ENCODE assay signal across 8 mouse cellular contexts in the genomic region with DNA sequence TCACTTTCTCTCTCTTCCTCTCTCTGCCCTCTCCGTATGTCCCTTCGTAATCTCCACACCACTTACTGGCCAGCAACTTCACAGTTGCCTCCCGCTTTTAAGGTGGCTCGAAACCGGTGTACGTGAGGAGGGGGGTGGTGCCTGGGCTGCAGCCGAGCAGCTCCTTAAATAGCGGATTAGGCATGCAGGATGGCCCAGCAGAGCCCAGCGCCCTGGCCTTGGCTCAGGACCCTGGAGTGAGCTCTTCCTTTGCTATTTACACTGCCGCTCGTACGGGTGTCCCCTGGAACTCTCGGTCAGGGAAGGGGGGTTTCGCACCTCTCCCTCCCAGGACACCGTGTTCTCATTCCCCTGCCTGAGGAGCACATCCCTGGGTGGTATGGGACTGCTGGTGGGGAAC. TPM values are rescaled to one million over a fixed set of nuclear protein-coding genes. Genes with fewer than 3 reads are reported as not detected.
A peak's percentile ranks its signal among the peaks of the same experiment; 100 is the strongest.
DNase-seq lines count a peak whose midpoint lies in the region; ATAC-seq and TF ChIP-seq lines count a peak whose summit lies in the region.

TSS of gene Car14 (minus strand) at position 124 of the 400 bp plus-strand sequence.

- no peak within 1 kb of the TSS for H3K27ac ChIP-seq in ES-Bruce4 (ENCODE audit: insufficient read depth, low read length)
- H3K27ac ChIP-seq in brown adipose tissue, adult 24 weeks (replicated peaks; ENCODE audit: low read depth, low read length) = 0 out of 2 replicates have a peak within 1 kb of the TSS, but pooled peaks have one; percentile 1
- H3K27ac ChIP-seq in intestine, embryonic 16.5 days (ENCODE audit: low read length) = no peak within 1 kb of the TSS

- H3K27me3 ChIP-seq in ES-Bruce4 (ENCODE audit: control insufficient read depth, insufficient read depth, low read length, poor library complexity, severe bottlenecking) = 0 out of 2 replicates have a peak, but pooled peaks cover 6% of the 10 kb centered on the region
- H3K27me3 ChIP-seq in intestine, embryonic 16.5 days (replicated peaks; ENCODE audit: control insufficient read depth, insufficient read depth, low read length) = no peaks in the 10 kb centered on the region

- TF ChIP-seq CTCF in ES-Bruce4 (IDR thresholded peaks at IDR 0.05; ENCODE audit: low read depth, low read length) = no peak

- TF ChIP-seq POLR2A in ES-Bruce4 (IDR thresholded peaks at IDR 0.05; ENCODE audit: insufficient read depth, low read length) = no peak

- DNase-seq in gastrocnemius, postnatal 4 days (ENCODE audit: low spot score in 2 of 2) = no peak
- peak; percentile 28 for DNase-seq in lung, postnatal 10 days
- no peak for DNase-seq in yolk sac, embryonic 10.5 days (ENCODE audit: low spot score)
- DNase-seq in cerebellum, postnatal 4 days (ENCODE audit: low spot score in 2 of 2) = no peak

- peak within 1 kb of the TSS; percentile 57 for H3K4me3 ChIP-seq in ES-Bruce4 (ENCODE audit: low read depth, low read length)
- peak within 1 kb of the TSS; percentile 39 for H3K4me3 ChIP-seq in brown adipose tissue, adult 24 weeks (ENCODE audit: insufficient read depth, low read depth, low read length)
- peak within 1 kb of the TSS; percentile 29 for H3K4me3 ChIP-seq in intestine, embryonic 16.5 days (ENCODE audit: low read length)

- peak within 1 kb of the TSS; percentile 61 for H3K4me2 ChIP-seq in intestine, embryonic 16.5 days (ENCODE audit: low read depth, low read length)

- H3K4me1 ChIP-seq in ES-Bruce4 (ENCODE audit: control insufficient read depth, insufficient read depth, low read length) = peaks cover 4% of the 10 kb centered on the region
- H3K4me1 ChIP-seq in brown adipose tissue, adult 24 weeks (ENCODE audit: control insufficient read depth, insufficient read depth, insufficient read length, low read length) = peaks cover 8% of the 10 kb centered on the region
- H3K4me1 ChIP-seq in intestine, embryonic 16.5 days (ENCODE audit: control insufficient read depth, insufficient read depth, low read length) = peaks cover 19% of the 10 kb centered on the region

- WGBS in intestine, embryonic 16.5 days = 3% methylated on average over 15 of the region's 15 CpGs

- no peaks in the 10 kb centered on the region for H3K9me3 ChIP-seq in ES-Bruce4 (replicated peaks; ENCODE audit: control insufficient read depth, insufficient read depth, low read length, poor library complexity, severe bottlenecking)
- H3K9me3 ChIP-seq in intestine, embryonic 16.5 days (ENCODE audit: control insufficient read depth, low read length) = no peaks in the 10 kb centered on the region

- peak; percentile 27; the same call in 1 of the 2 replicates for ATAC-seq in intestine, embryonic 16.5 days
- ATAC-seq in megakaryocyte-erythroid progenitor cell, adult 5-6 weeks (replicated peaks; ENCODE audit: low FRiP score, low TSS enrichment, poor library complexity, severe bottlenecking) = no peak

- no peaks in the 10 kb centered on the region for H3K36me3 ChIP-seq in ES-Bruce4 (ENCODE audit: control insufficient read depth, insufficient read depth, low read length, poor library complexity, severe bottlenecking)
- H3K36me3 ChIP-seq in intestine, embryonic 16.5 days (ENCODE audit: control insufficient read depth, insufficient read depth, low read length) = no peaks in the 10 kb centered on the region

- peak within 1 kb of the TSS; percentile 11 for H3K9ac ChIP-seq in ES-Bruce4 (ENCODE audit: low read depth, poor library complexity, severe bottlenecking)
- peak within 1 kb of the TSS; percentile 51 for H3K9ac ChIP-seq in intestine, embryonic 16.5 days (ENCODE audit: low read depth, low read length)

- TF ChIP-seq EP300 in ES-Bruce4 (IDR thresholded peaks at IDR 0.05; ENCODE audit: insufficient read depth, low read depth, low read length) = no peak

RNA-seq across cellular contexts. Expression of gene Car14, which starts in this region (rescaled TPM):
- 2.4 and 3.3 TPM in 2 replicates for polyA plus RNA-seq in ES-Bruce4 (2011; ENCODE audit: insufficient read depth, insufficient read length, low read depth, missing spikeins)
- polyA plus RNA-seq in brown adipose tissue, adult 24 weeks (2012; ENCODE audit: insufficient read depth, insufficient read length, missing spikeins) = 15.5 and 24.4 TPM in 2 replicates
- 10 to 100 TPM; 27.0 to 27.2 TPM for total RNA-seq in gastrocnemius, postnatal 4 days (2021)
- polyA plus RNA-seq in intestine, embryonic 16.5 days (2015; fragmentation: Nextera tagmentation; extraction: Ambion mirVana) = 0.76 and 1.1 TPM in 2 replicates
- not detected in 2 replicates for total RNA-seq in megakaryocyte-erythroid progenitor cell, adult 5-6 weeks (2014; fragmentation: Nextera tagmentation)
- not detected in 2 replicates for total RNA-seq in megakaryocyte-erythroid progenitor cell, adult 5-6 weeks (2017)

Comparison
In these comparisons a context has a peak if more than half of its experiments do, and no peak if none do; other contexts are left out.
1. RNA of gene Car14 (total RNA-seq): 27.0 to 27.2 TPM in gastrocnemius, postnatal 4 days; not detected in megakaryocyte-erythroid progenitor cell, adult 5-6 weeks; every median in the first group is over 10 times any median in the second.
2. Peak in every context shown above with its lines, with median percentiles within 50 percentile points of each other: H3K4me3 ChIP-seq.